Mouse (Mus musculus) bone marrow macrophage, adult 2 months (primary cell): Measurements from ENCODE around the gene Lgals4. TPM values are rescaled to one million over a fixed set of nuclear protein-coding genes. Genes with fewer than 3 reads are reported as not detected.

Experiments
- H3K27ac ChIP-seq: 2 replicates; pipeline ENCODE4 v1.5.1; 2012; ENCODE audit warnings: low read depth, low read length; ENCODE audit not compliant: insufficient read depth
- H3K4me1 ChIP-seq: 2 replicates; pipeline ENCODE4 v1.6.1; 2012; ENCODE audit warnings: low read length; ENCODE audit not compliant: control insufficient read depth, insufficient read depth
- H3K4me3 ChIP-seq: 2 replicates; pipeline ENCODE4 v1.5.1; 2012; ENCODE audit warnings: mild to moderate bottlenecking, low read length, moderate library complexity; ENCODE audit not compliant: insufficient read depth
- CTCF ChIP-seq: IDR thresholded peaks from 2 replicates; pipeline ENCODE4 v1.5.1; 2012; ENCODE audit warnings: low read depth, mild to moderate bottlenecking, low read length, moderate library complexity
- POLR2A ChIP-seq: IDR thresholded peaks from 2 replicates; pipeline ENCODE4 v1.6.1; 2012; ENCODE audit warnings: mild to moderate bottlenecking, low read depth, low read length, borderline replicate concordance
- polyA plus RNA-seq: library from polyadenylated mRNA; stranded (reverse); fragments of >200 nt; gene quantifications from 2 replicates; pipeline ENCODE4 v1.2.4, GENCODE M21; 2012; ENCODE audit not compliant: missing spikeins, insufficient read depth, insufficient read length

Lgals4 gene
- polyA plus RNA-seq, 1 experiment = 2.8 TPM

- Histone ChIP-seq H3K4me3 (no peak overlapping the region), H3K27ac (no peak overlapping the region), H3K4me1 (peaks cover 41% of the 10 kb centered on the region)
- TF ChIP-seq CTCF (no peak), POLR2A (no peak)
These were observed 12.3 kb upstream of the Lgals4 start for GRCm38 (mm10) chr7:28821261-28821831.

- Histone ChIP-seq H3K4me1 (peaks cover 41% of the 10 kb centered on the region), H3K27ac (no peak overlapping the region), H3K4me3 (no peak overlapping the region)
- TF ChIP-seq CTCF = no peak
- no peak for TF ChIP-seq POLR2A
These were observed 11.1 kb upstream of the Lgals4 start for GRCm38 (mm10) chr7:28822556-28822955.

- no peak overlapping the region for H3K4me3 ChIP-seq
- H3K27ac ChIP-seq = no peak overlapping the region
- H3K4me1 ChIP-seq = peaks cover 41% of the 10 kb centered on the region
- TF ChIP-seq CTCF = no peak
- TF ChIP-seq POLR2A = no peak
These were observed 10.4 kb upstream of the Lgals4 start for GRCm38 (mm10) chr7:28822993-28823903.

GRCm38 (mm10) chr7:28823932-28824331 is 9.7 kb upstream of the Lgals4 start:
- no peak overlapping the region for H3K27ac ChIP-seq
- peaks cover 43% of the 10 kb centered on the region for H3K4me1 ChIP-seq
- H3K4me3 ChIP-seq = no peak overlapping the region

GRCm38 (mm10) chr7:28824941-28825685 is 8.5 kb upstream of the Lgals4 start, which contains the start of gene Ech1:
Ech1 (plus strand) TSS chr7:28825217.
- H3K27ac ChIP-seq = peak within 1 kb of the TSS; percentile 76
- peaks cover 37% of the 10 kb centered on the region for H3K4me1 ChIP-seq
- TF ChIP-seq CTCF (no peak), POLR2A (no peak)
- peak within 1 kb of the TSS; percentile 64 for H3K4me3 ChIP-seq

More at GRCm38 (mm10) chr7:28823932-28824331, 9.7 kb upstream of the Lgals4 start:
- TF ChIP-seq POLR2A = no peak
- no peak for TF ChIP-seq CTCF

GRCm38 (mm10) chr7:28825686-28826401 is 7.8 kb upstream of the Lgals4 start:
- TF ChIP-seq CTCF (no peak), POLR2A (peak; percentile 67; the same call in 1 of the 2 replicates)
- H3K27ac ChIP-seq = peak overlapping the region; percentile 76
- H3K4me1 ChIP-seq = peaks cover 30% of the 10 kb centered on the region
- peak overlapping the region; percentile 64 for H3K4me3 ChIP-seq

GRCm38 (mm10) chr7:28826402-28826772 is 7.3 kb upstream of the Lgals4 start:
- Histone ChIP-seq H3K27ac (no peak overlapping the region; the same call in 1 of the 2 replicates), H3K4me3 (no peak overlapping the region), H3K4me1 (peaks cover 27% of the 10 kb centered on the region)
- TF ChIP-seq POLR2A = no peak
- no peak for TF ChIP-seq CTCF

- no peak overlapping the region for H3K27ac ChIP-seq
- TF ChIP-seq POLR2A = no peak
- TF ChIP-seq CTCF = no peak
- H3K4me1 ChIP-seq = peaks cover 30% of the 10 kb centered on the region
These were observed 6.3 kb upstream of the Lgals4 start for GRCm38 (mm10) chr7:28827338-28827737.

GRCm38 (mm10) chr7:28829821-28830220 is 3.8 kb upstream of the Lgals4 start:
- peaks cover 23% of the 10 kb centered on the region for H3K4me1 ChIP-seq
- H3K27ac ChIP-seq = no peak overlapping the region
- TF ChIP-seq POLR2A (no peak), CTCF (no peak)
- H3K4me3 ChIP-seq = no peak overlapping the region

More at GRCm38 (mm10) chr7:28827338-28827737, 6.3 kb upstream of the Lgals4 start:
- H3K4me3 ChIP-seq = no peak overlapping the region
